Mouse (Mus musculus): ENCODE data around the gene Sema6d. TPM values are rescaled to one million over a fixed set of nuclear protein-coding genes. Genes with fewer than 3 reads are reported as not detected.

The Sema6d gene
- polyA plus RNA-seq, 1 experiment, result 4.5 TPM

DNA sequence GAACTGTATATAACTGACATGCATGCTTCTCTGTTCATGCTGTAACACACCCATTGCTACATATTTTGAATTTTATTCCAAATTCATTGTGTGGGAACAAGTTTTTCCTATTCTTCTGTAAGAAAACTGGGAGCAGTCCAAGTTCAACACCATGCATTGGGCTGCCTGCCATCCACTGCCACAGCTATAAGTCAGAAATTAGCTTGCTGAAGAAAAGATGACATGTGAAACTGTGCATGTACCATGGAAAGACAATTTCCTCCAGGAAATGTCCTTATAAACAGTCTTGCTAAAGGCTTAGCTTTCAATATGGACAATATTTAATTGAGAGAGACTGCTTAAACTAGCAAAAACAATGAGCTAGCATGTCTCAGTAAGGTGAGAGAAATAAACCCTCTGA is 13.5 kb downstream of the Sema6d start:
- Histone ChIP-seq H3K27ac (ENCODE audit: insufficient read depth, low read length) (no peak overlapping the region), H3K4me1 (ENCODE audit: control insufficient read depth, insufficient read depth, low read length) (no peaks in the 10 kb centered on the region), H3K4me3 (ENCODE audit: insufficient read depth, low read length) (no peak overlapping the region)
- TF ChIP-seq CTCF (IDR thresholded peaks at IDR 0.05; ENCODE audit: borderline replicate concordance, insufficient read depth, low read length) (no peak), POLR2A (IDR thresholded peaks at IDR 0.05; ENCODE audit: low read depth, low read length) (no peak)

DNA sequence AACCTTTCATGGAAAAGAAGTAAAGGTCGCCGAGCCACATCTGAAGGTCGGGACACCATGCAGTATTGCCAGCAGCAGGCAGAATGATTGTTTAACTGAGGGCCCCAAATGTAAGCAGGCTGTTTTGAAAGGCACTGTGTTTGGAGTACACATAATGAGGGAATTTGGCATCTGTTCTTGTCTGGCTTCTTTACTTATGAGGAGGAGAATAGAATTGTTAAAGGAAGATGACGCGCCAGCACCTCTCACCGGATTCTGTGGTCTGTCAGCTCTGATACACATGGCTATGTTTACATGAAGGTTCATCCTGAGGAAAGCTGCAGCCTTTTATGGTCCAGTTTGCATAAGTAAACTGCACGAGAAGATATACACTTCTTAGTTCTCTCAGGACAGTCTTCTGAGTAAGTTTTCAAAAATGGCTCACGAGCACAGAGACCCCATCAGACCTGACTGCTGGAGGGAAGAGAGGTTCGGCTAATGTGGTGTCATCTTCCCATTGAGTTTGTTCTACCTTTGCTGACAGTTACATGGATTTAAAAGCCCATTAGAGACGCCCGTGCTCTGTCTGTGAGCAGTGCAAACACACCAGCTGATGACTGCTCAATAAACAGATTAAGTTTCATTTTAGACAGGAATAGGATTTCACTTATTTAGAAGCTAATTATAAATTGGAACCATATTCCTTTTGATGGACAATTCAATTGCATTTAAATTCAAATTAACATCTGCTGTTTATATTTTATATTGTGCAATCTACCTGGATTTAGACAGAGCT is 28.9 kb downstream of the Sema6d start:
- Histone ChIP-seq H3K4me3 (ENCODE audit: insufficient read depth, low read length) (no peak overlapping the region), H3K4me1 (ENCODE audit: control insufficient read depth, insufficient read depth, low read length) (peaks cover 3% of the 10 kb centered on the region), H3K27ac (ENCODE audit: insufficient read depth, low read length) (no peak overlapping the region)
- TF ChIP-seq CTCF (IDR thresholded peaks at IDR 0.05; ENCODE audit: borderline replicate concordance, insufficient read depth, low read length) (no peak), POLR2A (IDR thresholded peaks at IDR 0.05; ENCODE audit: low read depth, low read length) (no peak)

DNA sequence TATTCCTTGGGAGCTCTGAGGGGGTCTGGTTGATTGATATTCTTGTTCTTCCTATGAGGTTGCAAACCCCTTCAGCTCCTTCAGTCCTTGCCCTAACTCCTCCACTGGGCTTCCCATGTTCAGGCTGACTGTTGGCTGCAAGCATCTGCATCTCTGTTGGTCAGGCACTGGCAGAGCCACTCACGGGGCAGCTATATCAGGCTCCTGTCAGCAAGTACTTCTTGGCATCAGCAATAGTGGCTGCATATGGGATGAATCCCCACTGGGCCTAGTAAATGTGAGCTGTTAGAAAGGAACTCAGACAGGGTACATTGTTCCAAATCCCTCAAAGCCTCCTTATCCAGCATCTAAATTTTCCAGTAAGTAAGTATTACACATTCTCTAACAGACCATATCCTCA is 30.6 kb downstream of the Sema6d start:
- Histone ChIP-seq H3K4me1 (ENCODE audit: control insufficient read depth, insufficient read depth, low read length) (peaks cover 3% of the 10 kb centered on the region), H3K4me3 (ENCODE audit: insufficient read depth, low read length) (no peak overlapping the region), H3K27ac (ENCODE audit: insufficient read depth, low read length) (no peak overlapping the region)
- TF ChIP-seq CTCF (IDR thresholded peaks at IDR 0.05; ENCODE audit: borderline replicate concordance, insufficient read depth, low read length) (no peak), POLR2A (IDR thresholded peaks at IDR 0.05; ENCODE audit: low read depth, low read length) (no peak)

DNA sequence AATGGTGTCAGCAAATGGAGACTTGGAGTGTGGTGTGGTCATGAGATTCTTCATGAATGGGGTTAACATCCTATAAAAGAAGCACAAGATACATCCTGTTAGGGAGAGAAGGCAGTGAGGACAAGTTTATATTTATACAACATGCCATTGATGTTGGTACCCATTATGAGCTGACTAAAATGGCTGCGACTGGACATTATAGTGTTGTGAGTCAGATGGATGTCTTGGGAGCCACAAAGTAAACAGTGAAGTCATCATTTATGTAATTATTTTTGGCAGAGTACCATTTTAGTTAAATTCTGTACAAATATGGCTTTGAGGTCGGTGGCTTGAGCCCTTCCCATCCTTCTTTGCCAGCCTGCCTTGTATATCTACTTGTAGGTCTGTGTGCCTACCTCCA is 31.8 kb downstream of the Sema6d start:
- Histone ChIP-seq H3K27ac (ENCODE audit: insufficient read depth, low read length) (no peak overlapping the region; the same call in 1 of the 2 replicates), H3K4me3 (ENCODE audit: insufficient read depth, low read length) (no peak overlapping the region), H3K4me1 (ENCODE audit: control insufficient read depth, insufficient read depth, low read length) (peaks cover 3% of the 10 kb centered on the region)
- TF ChIP-seq POLR2A (IDR thresholded peaks at IDR 0.05; ENCODE audit: low read depth, low read length) (no peak), CTCF (IDR thresholded peaks at IDR 0.05; ENCODE audit: borderline replicate concordance, insufficient read depth, low read length) (no peak)

DNA sequence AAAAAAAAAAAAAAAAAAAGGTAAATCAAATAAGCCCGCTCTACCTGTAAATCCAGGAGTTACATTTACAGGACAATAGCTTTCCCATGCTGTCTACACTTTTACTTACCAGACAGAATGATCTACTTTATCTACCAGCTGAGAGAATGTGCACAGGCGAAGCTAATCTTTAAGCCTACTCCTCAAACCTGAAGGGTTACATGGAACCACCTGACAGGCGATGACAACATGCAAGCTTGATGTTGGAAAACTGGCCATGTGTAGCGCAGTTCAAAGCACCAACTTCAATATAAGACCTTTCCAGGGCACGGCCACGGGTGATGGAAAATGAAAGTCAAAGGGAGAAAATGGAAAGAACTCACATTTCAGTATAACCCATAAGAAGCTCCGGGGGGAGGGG is 35.7 kb downstream of the Sema6d start:
- Histone ChIP-seq H3K27ac (ENCODE audit: insufficient read depth, low read length) (no peak overlapping the region), H3K4me3 (ENCODE audit: insufficient read depth, low read length) (no peak overlapping the region), H3K4me1 (ENCODE audit: control insufficient read depth, insufficient read depth, low read length) (peaks cover 3% of the 10 kb centered on the region)
- no peak for TF ChIP-seq CTCF (IDR thresholded peaks at IDR 0.05; ENCODE audit: borderline replicate concordance, insufficient read depth, low read length)
- no peak for TF ChIP-seq POLR2A (IDR thresholded peaks at IDR 0.05; ENCODE audit: low read depth, low read length)

DNA sequence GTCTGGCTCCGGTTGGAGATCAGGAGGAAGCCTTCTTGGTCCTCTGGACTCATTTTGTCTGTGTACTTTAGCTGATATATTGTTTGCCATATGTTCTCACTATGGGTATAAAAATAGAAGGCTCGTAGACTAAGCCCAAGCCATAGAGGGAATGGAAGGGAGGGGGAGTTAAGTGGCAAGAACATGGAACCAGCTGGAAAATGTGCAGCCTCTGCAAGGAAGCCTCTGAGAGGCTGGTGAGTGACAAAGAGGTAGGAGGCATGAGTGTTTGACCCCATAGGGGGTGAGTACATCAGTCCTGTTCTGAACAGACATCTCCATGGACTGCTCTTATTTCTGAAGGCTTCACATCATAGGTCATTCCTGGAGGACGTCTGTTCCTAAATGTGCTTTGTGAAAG is 37.1 kb downstream of the Sema6d start:
- Histone ChIP-seq H3K4me3 (ENCODE audit: insufficient read depth, low read length) (no peak overlapping the region), H3K4me1 (ENCODE audit: control insufficient read depth, insufficient read depth, low read length) (peaks cover under 1% of the 10 kb centered on the region), H3K27ac (ENCODE audit: insufficient read depth, low read length) (no peak overlapping the region)
- TF ChIP-seq POLR2A (IDR thresholded peaks at IDR 0.05; ENCODE audit: low read depth, low read length), result no peak
- no peak for TF ChIP-seq CTCF (IDR thresholded peaks at IDR 0.05; ENCODE audit: borderline replicate concordance, insufficient read depth, low read length)

DNA sequence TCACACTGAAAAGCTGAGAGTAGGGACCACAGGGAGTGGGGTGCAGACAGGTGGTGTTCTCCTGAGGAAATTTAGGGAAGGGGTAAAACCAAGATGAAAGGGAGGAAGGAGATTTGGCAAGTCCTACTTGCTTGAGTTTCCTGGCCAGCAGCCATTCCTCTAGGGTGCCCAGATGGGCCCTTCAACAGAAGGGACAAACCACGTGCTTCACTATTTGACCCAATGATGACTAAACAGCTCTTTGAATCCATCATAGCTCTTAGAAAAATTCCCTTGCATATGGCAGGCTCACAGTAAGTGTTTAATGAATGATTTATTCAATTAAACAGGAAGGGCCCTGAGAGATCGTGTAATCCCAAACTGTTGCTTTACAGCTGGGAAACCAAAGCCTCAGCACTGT is 41.1 kb downstream of the Sema6d start:
- H3K27ac ChIP-seq (ENCODE audit: insufficient read depth, low read length), result no peak overlapping the region
- TF ChIP-seq POLR2A (IDR thresholded peaks at IDR 0.05; ENCODE audit: low read depth, low read length) (no peak), CTCF (IDR thresholded peaks at IDR 0.05; ENCODE audit: borderline replicate concordance, insufficient read depth, low read length) (no peak)
- no peaks in the 10 kb centered on the region for H3K4me1 ChIP-seq (ENCODE audit: control insufficient read depth, insufficient read depth, low read length)
- H3K4me3 ChIP-seq (ENCODE audit: insufficient read depth, low read length), result no peak overlapping the region

DNA sequence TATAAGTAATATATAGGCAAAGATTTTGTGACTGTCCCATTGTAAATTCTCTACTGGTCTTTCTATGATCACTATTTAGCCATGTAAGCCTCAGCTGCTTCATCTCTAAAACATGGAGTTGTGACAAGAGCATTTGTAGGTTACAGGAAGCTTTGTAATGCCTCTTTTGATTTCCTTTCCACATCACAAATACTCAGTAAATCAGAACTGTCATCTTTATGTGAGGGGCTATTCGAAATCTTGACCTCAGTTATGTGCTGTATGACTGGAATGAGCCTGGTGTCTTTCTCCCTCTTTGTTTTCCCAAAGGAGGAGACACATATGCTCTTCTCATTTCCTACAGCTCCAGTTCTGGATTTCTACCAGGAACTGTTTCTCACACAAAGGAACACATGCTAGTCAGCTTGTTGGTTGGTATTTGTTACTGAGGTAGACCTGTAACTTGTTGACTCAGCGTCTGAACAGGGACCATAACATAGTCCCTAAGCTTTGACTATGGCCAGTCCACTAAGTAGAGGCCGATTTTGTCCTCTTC is 51.8 kb downstream of the Sema6d start:
- Histone ChIP-seq H3K27ac (ENCODE audit: insufficient read depth, low read length) (no peak overlapping the region), H3K4me3 (ENCODE audit: insufficient read depth, low read length) (no peak overlapping the region)

DNA sequence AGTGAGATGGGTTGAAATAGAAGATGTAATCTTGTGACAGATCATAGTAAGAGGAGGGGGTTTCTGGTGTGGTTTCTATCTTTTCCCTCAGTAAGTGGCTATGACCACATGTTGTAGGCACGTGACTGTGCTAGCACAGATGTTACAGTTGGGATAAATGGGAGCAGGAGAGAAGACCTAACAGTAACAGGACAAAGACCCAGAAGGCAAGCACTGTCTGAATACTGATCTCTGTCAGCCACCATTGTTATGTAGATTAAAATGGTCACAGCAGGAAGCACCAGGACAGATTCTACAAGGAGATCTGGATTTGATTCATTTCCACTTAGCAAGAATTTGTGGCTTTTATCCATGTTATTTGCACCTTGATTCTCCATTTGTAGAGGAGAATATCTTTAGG is 55.8 kb downstream of the Sema6d start:
- H3K4me1 ChIP-seq (ENCODE audit: control insufficient read depth, insufficient read depth, low read length), result no peaks in the 10 kb centered on the region
- H3K27ac ChIP-seq (ENCODE audit: insufficient read depth, low read length), result no peak overlapping the region
- no peak overlapping the region for H3K4me3 ChIP-seq (ENCODE audit: insufficient read depth, low read length)
- TF ChIP-seq CTCF (IDR thresholded peaks at IDR 0.05; ENCODE audit: borderline replicate concordance, insufficient read depth, low read length), result no peak
- no peak for TF ChIP-seq POLR2A (IDR thresholded peaks at IDR 0.05; ENCODE audit: low read depth, low read length)

More for the DNA sequence above, 51.8 kb downstream of the Sema6d start:
- H3K4me1 ChIP-seq (ENCODE audit: control insufficient read depth, insufficient read depth, low read length), result no peaks in the 10 kb centered on the region
- TF ChIP-seq CTCF (IDR thresholded peaks at IDR 0.05; ENCODE audit: borderline replicate concordance, insufficient read depth, low read length) (no peak), POLR2A (IDR thresholded peaks at IDR 0.05; ENCODE audit: low read depth, low read length) (no peak)

DNA sequence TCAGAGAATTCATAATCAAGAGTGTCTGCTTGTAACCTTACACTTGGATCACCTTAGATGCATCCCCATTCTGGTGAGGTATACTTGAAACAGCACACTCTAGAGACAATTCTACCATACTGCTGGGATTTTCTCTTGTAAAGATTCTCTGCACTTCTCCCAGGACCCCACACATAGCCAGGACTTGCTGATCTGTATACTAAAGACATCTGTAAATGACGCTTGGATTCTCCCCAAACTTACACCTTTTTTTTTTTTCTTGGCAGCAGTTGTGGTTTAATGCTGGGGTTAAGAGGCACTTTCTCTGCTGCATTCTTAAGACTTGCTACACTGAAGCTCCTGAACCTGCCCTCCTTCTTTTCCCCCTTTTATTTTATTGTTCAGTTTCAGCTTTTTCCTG is 68.4 kb downstream of the Sema6d start:
- no peak for TF ChIP-seq POLR2A (IDR thresholded peaks at IDR 0.05; ENCODE audit: low read depth, low read length)
- TF ChIP-seq CTCF (IDR thresholded peaks at IDR 0.05; ENCODE audit: borderline replicate concordance, insufficient read depth, low read length), result no peak
- Histone ChIP-seq H3K4me3 (ENCODE audit: insufficient read depth, low read length) (no peak overlapping the region), H3K4me1 (ENCODE audit: control insufficient read depth, insufficient read depth, low read length) (no peaks in the 10 kb centered on the region), H3K27ac (ENCODE audit: insufficient read depth, low read length) (no peak overlapping the region)
